Mouse (Mus musculus): ENCODE results near the gene Tas2r113. TPM values are rescaled to one million over a fixed set of nuclear protein-coding genes. Genes with fewer than 3 reads are reported as not detected.

Gene Tas2r113
- not detected in 2 replicates for polyA plus RNA-seq (2012; rRNA removed)

GRCm38 (mm10) chr6:132892711-132893110 is at the start of gene Tas2r113:
Gene Tas2r113 (plus strand): TSS chr6:132893011.

GRCm38 (mm10) chr6:132846842-132847241 is 46.0 kb upstream of the Tas2r113 start, which contains the start of gene Tas2r123:
Gene Tas2r123 (plus strand): TSS chr6:132847142.

GRCm38 (mm10) chr6:132855138-132855537 is 37.7 kb upstream of the Tas2r113 start, which contains the start of gene Tas2r116:
Gene Tas2r116 (plus strand): TSS chr6:132855438.

GRCm38 (mm10) chr6:132867708-132868107 is 25.1 kb upstream of the Tas2r113 start, which contains the start of gene Tas2r110:
Gene Tas2r110 (plus strand): TSS chr6:132868008.

GRCm38 (mm10) chr6:132909351-132909750 is 16.5 kb downstream of the Tas2r113 start, which contains the start of gene Tas2r125:
Gene Tas2r125 (plus strand): TSS chr6:132909651.

Other genes with a start within 250 kb of the Tas2r113 start
- gene A630073D07Rik, start 241.5 kb upstream of the Tas2r113 start, polyA plus RNA-seq (2012; rRNA removed), result not detected in 2 replicates
- not detected in 2 replicates for gene Tas2r120, start 236.1 kb upstream of the Tas2r113 start, polyA plus RNA-seq (2012; rRNA removed)
- not detected in 2 replicates for gene Tas2r121, start 192.0 kb upstream of the Tas2r113 start, polyA plus RNA-seq (2012; rRNA removed)
- not detected in 2 replicates for gene Tas2r122, start 181.1 kb upstream of the Tas2r113 start, polyA plus RNA-seq (2012; rRNA removed)
- gene Tas2r115, start 155.0 kb upstream of the Tas2r113 start, polyA plus RNA-seq (2012; rRNA removed), result not detected in 2 replicates
- gene Tas2r124, start 138.3 kb upstream of the Tas2r113 start, polyA plus RNA-seq (2012; rRNA removed), result not detected in 2 replicates
- gene Tas2r102, start 130.9 kb upstream of the Tas2r113 start, polyA plus RNA-seq (2012; rRNA removed), result not detected in 2 replicates
- gene Tas2r136, start 114.8 kb upstream of the Tas2r113 start, polyA plus RNA-seq (2012; rRNA removed), result not detected in 2 replicates
- gene Tas2r117, start 90.2 kb upstream of the Tas2r113 start, polyA plus RNA-seq (2012; rRNA removed), result not detected in 2 replicates
- not detected in 2 replicates for gene Tas2r123, start 45.9 kb upstream of the Tas2r113 start, polyA plus RNA-seq (2012; rRNA removed)
- gene Tas2r116, start 37.6 kb upstream of the Tas2r113 start, polyA plus RNA-seq (2012; rRNA removed), result not detected in 2 replicates
- not detected in 2 replicates for gene Tas2r110, start 25.0 kb upstream of the Tas2r113 start, polyA plus RNA-seq (2012; rRNA removed)
- gene Tas2r125, start 16.6 kb downstream of the Tas2r113 start, polyA plus RNA-seq (2012; rRNA removed), result not detected in 2 replicates
- gene Tas2r129, start 58.1 kb downstream of the Tas2r113 start, polyA plus RNA-seq (2012; rRNA removed), result not detected in 2 replicates
- gene Tas2r131, start 64.9 kb downstream of the Tas2r113 start, polyA plus RNA-seq (2012; rRNA removed), result not detected in 2 replicates
- not detected in 2 replicates for gene Tas2r109, start 88.0 kb downstream of the Tas2r113 start, polyA plus RNA-seq (2012; rRNA removed)
- not detected in 2 replicates for gene Tas2r103, start 144.1 kb downstream of the Tas2r113 start, polyA plus RNA-seq (2012; rRNA removed)
- gene Tas2r140, start 162.8 kb downstream of the Tas2r113 start, polyA plus RNA-seq (2012; rRNA removed), result not detected in 2 replicates
- gene Smim10l1, start 211.9 kb downstream of the Tas2r113 start, polyA plus RNA-seq (2012; rRNA removed), result 23.3 and 24.7 TPM in 2 replicates

Measured in liver, embryonic 18 days (tissue).